Mouse (Mus musculus): ENCODE results near the gene Erbb2.

GRCm38 (mm10) chr11:98445238-98445637, 33.0 kb downstream of the Erbb2 start:
- TF ChIP-seq CTCF (IDR thresholded peaks at IDR 0.05; ENCODE audit: control insufficient read depth, insufficient read depth, insufficient replicate concordance, low read depth, low read length), result no peak
- TF ChIP-seq POLR2A (IDR thresholded peaks at IDR 0.05; ENCODE audit: control insufficient read depth, low read depth, low read length), result no peak
